Mouse (Mus musculus) kidney, adult 11 months (tissue): ENCODE data around the gene Foxn1.

Experiments
- DNase-seq: peaks from one replicate; pipeline ENCODE4 v3.0.0; 2022

Gene Foxn1

GRCm38 (mm10) chr11:78324000-78324785, 62.2 kb downstream of the Foxn1 start:
- no peak for DNase-seq

- DNase-seq, result peak; percentile 96
These were observed 63.5 kb downstream of the Foxn1 start, which contains the start of gene Aldoc for GRCm38 (mm10) chr11:78322860-78323259. Gene Aldoc, plus strand, starts transcription at chr11:78322968.

DNA sequence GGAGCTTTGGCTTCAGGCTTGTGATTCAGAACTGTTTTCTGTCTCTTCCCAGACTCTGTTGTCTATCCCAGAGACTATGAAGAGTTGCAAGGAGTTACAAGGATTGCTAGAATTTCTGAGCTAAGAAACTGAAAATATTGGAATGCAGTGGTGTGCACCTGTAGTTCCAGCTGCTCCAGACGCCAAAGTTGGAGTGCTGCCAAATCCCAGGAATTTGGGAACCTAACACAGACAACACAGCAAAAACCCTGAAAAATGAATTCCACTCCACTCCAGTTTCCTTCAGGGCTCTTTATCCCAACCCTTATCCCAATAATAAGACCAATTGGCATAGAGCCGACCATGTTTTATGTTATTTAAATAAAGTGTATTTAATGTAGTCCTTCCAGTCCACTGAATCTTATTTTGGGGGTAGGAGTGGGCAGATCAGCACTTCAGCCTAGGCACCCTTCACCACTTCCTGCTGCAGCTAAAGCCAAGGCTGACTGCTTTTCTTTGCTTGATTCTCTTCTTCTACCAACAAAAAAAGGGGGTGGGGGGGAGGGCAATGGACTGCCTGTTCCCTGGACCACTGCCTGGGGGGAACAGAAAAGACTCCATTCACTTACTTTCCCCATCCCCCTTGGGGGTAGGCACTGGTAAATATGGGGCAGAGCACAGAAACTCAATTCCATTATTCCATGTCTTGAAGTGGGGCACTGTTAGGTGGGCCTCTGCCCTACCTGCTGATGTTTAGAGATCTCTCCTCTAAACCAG, 64.1 kb downstream of the Foxn1 start:
- no peak for DNase-seq

DNA sequence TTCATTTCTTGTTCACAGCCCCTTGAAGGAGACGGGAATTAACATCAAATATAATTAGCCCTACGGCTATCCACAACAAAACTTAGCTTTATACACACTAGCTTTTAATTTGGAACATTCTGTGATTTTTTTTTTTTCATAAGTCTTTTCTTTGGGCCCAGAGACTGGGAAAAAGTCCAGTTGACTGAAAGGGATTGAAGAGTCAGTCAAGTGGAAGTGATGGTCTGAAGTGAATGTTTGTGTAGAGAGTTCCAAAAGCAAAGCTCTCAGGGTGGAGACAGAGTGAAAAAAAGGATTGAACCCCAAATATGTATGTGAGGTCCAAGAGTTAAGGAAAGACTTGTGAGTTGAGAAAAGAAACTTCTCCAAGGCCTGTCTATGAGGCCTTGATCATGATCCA, 67.9 kb downstream of the Foxn1 start:
- no peak for DNase-seq

- DNase-seq, result peak; percentile 45
These were observed 72.7 kb downstream of the Foxn1 start for GRCm38 (mm10) chr11:78313662-78314061.

- no peak for DNase-seq
These were observed 75.4 kb downstream of the Foxn1 start for GRCm38 (mm10) chr11:78310861-78311511.
